Mouse (Mus musculus) cortical plate, adult 2 months (tissue): Measurements from ENCODE around the gene Ubc.

ENCODE experiments used
- CTCF ChIP-seq: fragments of 200-500 bp; IDR thresholded peaks from 2 replicates; pipeline ENCODE4 v1.5.1; 2011; ENCODE audit warnings: mild to moderate bottlenecking, control low read depth, low read length; ENCODE audit not compliant: insufficient read depth; ENCODE audit errors: extremely low read depth
- POLR2A ChIP-seq: fragments of 200-500 bp; IDR thresholded peaks from 2 replicates; pipeline ENCODE4 v1.6.1; 2011; ENCODE audit warnings: mild to moderate bottlenecking, low read length, control low read depth; ENCODE audit not compliant: insufficient read depth; ENCODE audit errors: extremely low read depth

DNA sequence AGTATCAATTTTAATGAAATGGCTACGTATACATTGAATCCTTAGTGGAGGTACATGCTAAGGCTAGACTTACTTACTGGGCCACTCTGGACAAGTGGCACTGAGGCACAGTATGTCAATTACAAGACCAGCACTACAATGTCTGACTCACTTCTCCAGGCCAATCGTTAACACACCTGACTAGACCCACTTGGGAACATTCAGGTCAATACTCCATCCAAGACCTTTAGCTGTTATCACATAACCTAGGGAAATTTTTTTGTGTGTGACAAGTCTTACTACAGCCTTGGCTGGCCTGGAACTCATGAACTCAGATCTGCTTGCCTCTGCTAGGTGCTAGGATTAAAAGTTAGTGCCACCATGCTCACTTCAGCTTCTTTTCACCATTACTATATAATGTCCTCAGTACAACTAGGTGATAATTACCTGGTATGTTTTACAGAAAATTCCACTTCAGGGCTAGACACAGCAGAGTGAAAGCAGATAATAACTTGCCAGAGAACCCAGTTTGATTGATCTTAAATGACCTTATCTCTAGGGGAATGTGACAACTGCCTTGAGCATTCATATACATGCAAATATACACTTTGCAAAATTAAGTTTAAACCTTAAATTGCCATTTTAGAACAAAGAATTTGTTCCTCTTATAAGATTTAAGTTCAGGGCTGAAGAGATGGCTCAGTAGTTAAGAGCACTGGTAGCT is 5.3 kb downstream of the Ubc start:
- TF ChIP-seq POLR2A (peak; percentile 22; the same call in 1 of the 2 replicates), CTCF (no peak)
